Mouse (Mus musculus) testis, adult 2 months (tissue): Measurements from ENCODE around the gene Cyb5b. TPM values are rescaled to one million over a fixed set of nuclear protein-coding genes. Genes with fewer than 3 reads are reported as not detected.

ENCODE experiments used
- H3K27ac ChIP-seq: fragments of 200-500 bp; 2 replicates; pipeline ENCODE4 v1.5.1; 2012; ENCODE audit warnings: low read depth, low read length; ENCODE audit not compliant: control insufficient read depth, insufficient read depth
- H3K27me3 ChIP-seq: fragments of 200-500 bp; 2 replicates; pipeline ENCODE4 v1.6.1; 2012; ENCODE audit warnings: mild to moderate bottlenecking, low read length, moderate library complexity; ENCODE audit not compliant: control insufficient read depth, insufficient read depth
- H3K36me3 ChIP-seq: fragments of 200-500 bp; 2 replicates; pipeline ENCODE4 v1.6.1; 2012; ENCODE audit warnings: mild to moderate bottlenecking, low read length; ENCODE audit not compliant: control insufficient read depth, insufficient read depth
- H3K4me1 ChIP-seq: fragments of 200-500 bp; 2 replicates; pipeline ENCODE4 v1.6.1; 2012; ENCODE audit warnings: low read length; ENCODE audit not compliant: control insufficient read depth, insufficient read depth
- H3K4me3 ChIP-seq: fragments of 200-500 bp; 2 replicates; pipeline ENCODE4 v1.5.1; 2012; ENCODE audit warnings: low read depth, mild to moderate bottlenecking, low read length, moderate library complexity, mixed read lengths; ENCODE audit not compliant: control insufficient read depth
- CTCF ChIP-seq: fragments of 200-500 bp; IDR thresholded peaks from 2 replicates; pipeline ENCODE4 v1.5.1; 2012; ENCODE audit warnings: low read depth, mild to moderate bottlenecking, inconsistent platforms, low read length, moderate library complexity; ENCODE audit not compliant: control insufficient read depth, insufficient read depth, insufficient replicate concordance
- POLR2A ChIP-seq: fragments of 200-500 bp; IDR thresholded peaks from 2 replicates; pipeline ENCODE4 v1.6.1; 2012; ENCODE audit warnings: low read depth, mild to moderate bottlenecking, inconsistent platforms, low read length, moderate library complexity; ENCODE audit not compliant: control insufficient read depth
- polyA plus RNA-seq: library from polyadenylated mRNA; depleted of rRNA; stranded (reverse); fragments of >200 nt; gene quantifications from 2 replicates; pipeline ENCODE4 v1.2.3, GENCODE M21; 2012

Gene Cyb5b
- polyA plus RNA-seq, 1 experiment, result 31.4 TPM

- H3K27me3 ChIP-seq, result no peaks in the 10 kb centered on the region
- H3K27ac ChIP-seq, result no peak overlapping the region
- no peak for TF ChIP-seq CTCF
- TF ChIP-seq POLR2A, result no peak
Observed at GRCm38 (mm10) chr8:107143501-107143900, 6.9 kb upstream of the Cyb5b start.

GRCm38 (mm10) chr8:107146186-107146585 lies 4.3 kb upstream of the Cyb5b start:
- Histone ChIP-seq H3K4me3 (no peak overlapping the region), H3K36me3 (no peaks in the 10 kb centered on the region), H3K27me3 (no peaks in the 10 kb centered on the region), H3K4me1 (peaks cover 4% of the 10 kb centered on the region), H3K27ac (no peak overlapping the region)
- TF ChIP-seq POLR2A, result no peak

More at GRCm38 (mm10) chr8:107143501-107143900, 6.9 kb upstream of the Cyb5b start:
- Histone ChIP-seq H3K4me1 (peaks cover 11% of the 10 kb centered on the region), H3K4me3 (no peak overlapping the region), H3K36me3 (no peaks in the 10 kb centered on the region)

GRCm38 (mm10) chr8:107148802-107149201 lies 1.6 kb upstream of the Cyb5b start:
- no peak overlapping the region for H3K4me3 ChIP-seq

GRCm38 (mm10) chr8:107150057-107150403 lies 410 bp upstream of the Cyb5b start:
- Histone ChIP-seq H3K27ac (peak overlapping the region; percentile 71), H3K27me3 (no peaks in the 10 kb centered on the region), H3K4me1 (peaks cover 3% of the 10 kb centered on the region; the same call in 1 of the 2 replicates), H3K4me3 (peak overlapping the region; percentile 94), H3K36me3 (peaks cover 1% of the 10 kb centered on the region; the same call in 1 of the 2 replicates)
- TF ChIP-seq POLR2A, result no peak
- no peak for TF ChIP-seq CTCF

More at GRCm38 (mm10) chr8:107148802-107149201, 1.6 kb upstream of the Cyb5b start:
- Histone ChIP-seq H3K36me3 (no peaks in the 10 kb centered on the region), H3K27me3 (no peaks in the 10 kb centered on the region), H3K4me1 (peaks cover 3% of the 10 kb centered on the region; the same call in 1 of the 2 replicates), H3K27ac (no peak overlapping the region)
- TF ChIP-seq POLR2A, result no peak
- no peak for TF ChIP-seq CTCF

- peaks cover 1% of the 10 kb centered on the region; the same call in 1 of the 2 replicates for H3K36me3 ChIP-seq
- TF ChIP-seq POLR2A (no peak), CTCF (no peak)
- H3K27me3 ChIP-seq, result no peaks in the 10 kb centered on the region
- peaks cover 3% of the 10 kb centered on the region; the same call in 1 of the 2 replicates for H3K4me1 ChIP-seq
- peak overlapping the region; percentile 94 for H3K4me3 ChIP-seq
- H3K27ac ChIP-seq, result no peak overlapping the region; the same call in 1 of the 2 replicates
Observed at GRCm38 (mm10) chr8:107151212-107151920, 926 bp downstream of the Cyb5b start.

GRCm38 (mm10) chr8:107153326-107154210 lies 3.1 kb downstream of the Cyb5b start:
- no peaks in the 10 kb centered on the region for H3K27me3 ChIP-seq
- TF ChIP-seq POLR2A, result no peak
- no peak for TF ChIP-seq CTCF
- H3K36me3 ChIP-seq, result peaks cover 1% of the 10 kb centered on the region; the same call in 1 of the 2 replicates
- peaks cover 3% of the 10 kb centered on the region; the same call in 1 of the 2 replicates for H3K4me1 ChIP-seq
- H3K4me3 ChIP-seq, result no peak overlapping the region
- no peak overlapping the region for H3K27ac ChIP-seq

GRCm38 (mm10) chr8:107156816-107157215 lies 6.4 kb downstream of the Cyb5b start:
- Histone ChIP-seq H3K27ac (no peak overlapping the region), H3K36me3 (peaks cover 1% of the 10 kb centered on the region; the same call in 1 of the 2 replicates), H3K27me3 (no peaks in the 10 kb centered on the region), H3K4me3 (no peak overlapping the region), H3K4me1 (no peaks in the 10 kb centered on the region)
- TF ChIP-seq CTCF (no peak), POLR2A (no peak)
